Mouse (Mus musculus) large intestine, adult 2 months (tissue): Measurements from ENCODE around the gene Htr5b. TPM values are rescaled to one million over a fixed set of nuclear protein-coding genes. Genes with fewer than 3 reads are reported as not detected.
A peak's percentile ranks its signal among the peaks of the same experiment; 100 is the strongest.

Experiments
- DNase-seq: peaks from one replicate; pipeline ENCODE4 v3.0.0-alpha.2; 2012; ENCODE audit warnings: low read depth, low spot score
- WGBS: fragments of 180-500 bp; shearing (Covaris S2); methylation state at CpG from one replicate; pipeline ENCODE4 v1.1.7; 2018; 5-methylcytosine and 5-hydroxymethylcytosine counted together
- polyA plus RNA-seq: library from polyadenylated mRNA; depleted of rRNA; stranded (reverse); fragments of >200 nt; gene quantifications from 2 replicates; pipeline ENCODE4 v1.2.3, GENCODE M21; 2012; rRNA removed

The Htr5b gene
- polyA plus RNA-seq, 1 experiment: not detected

DNA sequence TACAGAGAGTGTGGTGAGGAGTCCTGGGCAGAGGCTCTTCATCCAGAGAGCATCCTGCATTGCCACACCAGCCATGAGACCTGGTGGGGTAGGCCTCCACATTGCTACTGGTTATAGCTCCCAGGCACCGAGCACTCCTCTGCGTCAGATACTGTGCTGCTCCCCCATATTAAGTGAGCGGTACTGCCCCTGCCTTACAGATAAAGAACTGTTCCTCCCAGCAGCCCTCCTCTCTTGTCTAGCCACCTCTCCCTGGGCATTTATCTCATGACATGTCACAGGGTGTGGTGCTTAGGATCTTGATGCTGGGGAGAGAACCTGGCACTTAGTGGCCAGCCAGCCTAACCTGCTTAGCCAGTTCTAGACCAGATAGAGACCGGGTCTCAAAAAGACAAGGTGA, 31.2 kb downstream of the Htr5b start:
- no peak for DNase-seq
- 93% methylated on average over 4 of the region's 4 CpGs for WGBS

- WGBS: 46% methylated on average over 5 of the region's 5 CpGs
- DNase-seq: no peak
Observed at GRCm38 (mm10) chr1:121490241-121490640, 38.0 kb downstream of the Htr5b start.

- 92% methylated on average over 6 of the region's 6 CpGs for WGBS
Observed at GRCm38 (mm10) chr1:121486803-121487202, 41.5 kb downstream of the Htr5b start.

DNA sequence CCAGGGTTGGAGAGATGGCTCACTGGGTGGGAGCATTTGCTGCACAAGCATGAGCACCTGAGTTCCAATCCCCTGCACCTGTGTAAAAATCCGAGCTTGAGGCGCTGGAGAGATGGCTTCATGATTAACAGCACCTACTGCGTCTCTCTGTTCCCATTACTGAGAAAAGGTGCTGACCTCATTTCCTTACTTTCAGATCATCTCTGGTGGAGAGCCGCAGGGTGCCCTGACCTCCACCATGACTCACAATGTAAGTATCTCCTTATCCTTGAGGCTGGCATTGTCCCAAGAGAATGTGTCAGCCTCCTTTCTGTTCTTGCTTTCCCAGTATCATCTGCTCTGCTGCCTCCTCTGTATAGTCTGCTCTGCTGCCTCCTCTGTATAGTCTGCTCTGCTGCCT, 45.2 kb downstream of the Htr5b start:
- no peak for DNase-seq
- 78% methylated on average over 4 of the region's 4 CpGs for WGBS

More at GRCm38 (mm10) chr1:121486803-121487202, 41.5 kb downstream of the Htr5b start:
- DNase-seq: no peak

- DNase-seq: no peak
- 80% methylated on average over 5 of the region's 5 CpGs for WGBS
Observed at GRCm38 (mm10) chr1:121479403-121479802, 48.9 kb downstream of the Htr5b start.

DNA sequence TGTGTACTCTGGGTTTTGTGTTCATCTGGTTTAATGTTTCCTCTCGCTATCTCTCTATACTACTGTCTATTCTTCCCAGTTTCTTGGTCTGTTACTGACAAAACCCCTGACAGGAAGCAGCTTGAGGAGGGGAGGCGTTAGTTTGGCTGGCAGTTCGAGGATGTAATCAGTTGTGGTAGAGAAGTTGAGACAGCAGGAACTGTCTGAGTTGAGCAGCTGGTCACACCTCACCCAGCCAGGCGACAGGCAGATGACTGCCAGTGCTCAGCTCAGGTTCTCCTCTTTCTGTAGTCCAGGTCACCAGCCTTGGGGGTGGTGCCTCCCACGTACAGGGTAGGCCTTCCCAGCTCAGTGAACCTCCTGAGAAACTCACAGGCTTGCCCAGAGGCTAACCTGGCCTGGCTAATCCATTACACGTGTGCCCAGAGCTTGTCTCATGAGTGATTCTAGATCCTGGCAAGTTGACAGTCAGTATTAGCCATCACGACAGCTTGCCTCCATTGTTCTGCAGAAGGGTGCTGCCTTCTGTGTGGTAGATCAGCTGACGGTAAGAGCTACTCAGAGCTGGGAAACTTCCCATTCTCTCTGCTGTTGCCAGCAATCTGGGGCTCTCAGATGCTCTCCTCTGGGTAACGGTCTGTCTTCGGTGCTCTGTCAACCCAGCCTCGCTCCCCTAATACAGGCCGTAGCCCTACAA, 49.8 kb downstream of the Htr5b start:
- no peak for DNase-seq
- 85% methylated on average over 12 of the region's 12 CpGs for WGBS

DNA sequence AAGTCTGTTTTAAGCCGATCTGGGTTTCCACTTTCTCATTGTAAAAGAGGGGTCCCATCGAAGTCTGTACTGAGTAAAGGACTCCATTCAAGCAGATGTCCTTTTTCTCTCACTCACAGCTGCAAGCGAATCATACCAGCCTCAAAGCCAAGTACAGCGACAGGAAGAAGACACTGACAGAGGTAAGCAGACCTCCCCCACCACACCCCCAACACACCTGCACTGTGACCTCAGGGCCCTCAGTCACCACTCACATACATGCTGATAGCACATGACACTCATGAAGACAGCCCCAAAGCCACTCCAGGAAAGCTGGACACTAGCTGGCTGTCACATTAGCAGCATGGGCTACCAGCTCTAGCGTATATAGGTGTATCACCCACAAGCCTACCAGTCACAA, 50.5 kb downstream of the Htr5b start:
- WGBS: 93% methylated on average over 5 of the region's 5 CpGs
- DNase-seq: no peak

DNA sequence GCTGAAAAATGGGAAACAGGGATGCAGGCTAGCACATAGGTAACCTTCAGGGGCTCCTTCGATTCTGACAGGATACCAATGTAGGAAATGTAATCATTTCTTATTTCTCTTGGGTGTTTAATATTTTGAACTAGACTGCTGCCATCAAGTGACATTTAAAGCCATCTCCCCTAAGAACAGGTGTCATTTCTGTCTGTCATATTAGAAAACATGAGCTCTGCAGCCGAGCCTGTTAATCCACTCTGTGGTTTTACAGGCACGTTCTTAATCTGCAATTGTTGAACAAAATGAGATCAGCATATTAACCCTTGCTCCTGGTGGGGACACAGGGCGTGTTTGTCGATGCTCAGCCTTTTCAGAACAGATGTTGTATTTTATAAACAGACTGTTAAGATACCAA, 56.8 kb downstream of the Htr5b start:
- WGBS: 49% methylated on average over 5 of the region's 5 CpGs
- DNase-seq: no peak

DNA sequence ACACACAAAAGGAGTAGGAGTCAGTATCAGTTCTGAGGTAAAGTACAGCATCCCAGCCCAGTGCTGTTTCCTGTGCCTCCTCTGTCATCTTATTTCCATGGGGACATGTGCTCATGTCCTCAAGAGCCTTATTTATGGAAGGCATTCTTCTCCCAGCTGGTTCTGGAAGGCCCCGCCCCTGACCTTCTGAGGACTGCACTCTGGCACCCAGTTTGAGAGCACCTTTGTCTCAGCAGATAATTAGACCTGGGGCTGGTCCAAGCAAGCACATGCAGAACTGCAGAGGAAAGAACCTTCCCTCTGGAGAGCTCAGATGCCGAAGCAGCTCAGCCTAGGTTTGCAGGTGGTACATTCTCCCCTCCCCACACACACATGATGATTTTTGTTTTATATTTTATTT, 60.0 kb downstream of the Htr5b start:
- 38% methylated on average over 2 of the region's 2 CpGs for WGBS
- no peak for DNase-seq

GRCm38 (mm10) chr1:121466276-121466675, 62.0 kb downstream of the Htr5b start:
- no peak for DNase-seq
- WGBS: 74% methylated on average over 3 of the region's 3 CpGs

GRCm38 (mm10) chr1:121463806-121464205, 64.5 kb downstream of the Htr5b start:
- peak; percentile 81 for DNase-seq
- WGBS: 23% methylated on average over 7 of the region's 7 CpGs

- DNase-seq: no peak
- 56% methylated on average over 1 of the region's 1 CpGs for WGBS
Observed at GRCm38 (mm10) chr1:121462643-121463042, 65.6 kb downstream of the Htr5b start.

DNA sequence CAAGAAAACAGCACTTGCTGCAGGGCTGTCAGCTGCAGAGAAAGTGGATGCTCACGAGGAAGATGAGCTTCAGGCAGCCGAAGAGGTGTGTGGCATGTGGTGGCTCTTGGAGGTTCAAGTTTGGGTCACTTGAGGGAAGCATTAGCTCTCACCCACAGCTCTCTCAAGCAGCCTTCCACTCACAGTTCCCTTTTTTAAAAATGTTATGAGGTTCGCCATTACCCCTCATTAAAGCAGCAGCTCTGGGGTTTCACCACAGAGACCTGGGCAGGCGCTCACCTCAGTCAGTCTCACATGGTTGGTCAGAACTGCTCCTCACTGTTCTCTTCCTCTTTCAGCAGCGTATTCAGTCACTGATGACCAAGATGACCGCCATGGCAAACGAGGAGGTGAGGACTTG, 66.4 kb downstream of the Htr5b start:
- WGBS: 83% methylated on average over 7 of the region's 7 CpGs
- no peak for DNase-seq

GRCm38 (mm10) chr1:121460077-121460476, 68.2 kb downstream of the Htr5b start:
- 75% methylated on average over 6 of the region's 6 CpGs for WGBS

More at GRCm38 (mm10) chr1:121460077-121460476, 68.2 kb downstream of the Htr5b start:
- DNase-seq: no peak

Other genes with a start within 250 kb of the Htr5b start
- gene Insig2, start 195.9 kb downstream of the Htr5b start, polyA plus RNA-seq: 59.3 and 59.4 TPM in 2 replicates
- gene Ccdc93, start 97.4 kb downstream of the Htr5b start, polyA plus RNA-seq: 8.0 and 12.6 TPM in 2 replicates
- 25.0 and 25.9 TPM in 2 replicates for gene Ddx18, start 39.5 kb upstream of the Htr5b start, polyA plus RNA-seq